Mouse (Mus musculus) liver, embryonic 14.5 days (tissue): ENCODE data around the gene Serpina10. TPM values are rescaled to one million over a fixed set of nuclear protein-coding genes. Genes with fewer than 3 reads are reported as not detected.
"Not testable (repeated sequence)": the region's sequence is repeated elsewhere in the genome, so short reads cannot be mapped to it uniquely, and the experiment has no call there.

Experiments used
- ATAC-seq: fragments of 200-750 bp; cut with Nextera tagmentation; 2 replicates; pipeline ENCODE4 v1.8.0; 2017; ENCODE audit warnings: moderate number of reproducible peaks, mild to moderate bottlenecking, moderate library complexity; ENCODE audit not compliant: insufficient read depth
- DNase-seq, 3 experiments: peaks; one replicate each; pipeline ENCODE4 v3.0.0-alpha.2; 2012 to 2013; ENCODE audit warnings: low read depth in 3 of 3, low spot score in 3 of 3
- H3K27ac ChIP-seq: fragments of 300-500 bp; sonication (generic); 2 replicates; pipeline ENCODE4 v1.5.1; 2014; ENCODE audit warnings: moderate library complexity, mild to moderate bottlenecking, control low read depth, inconsistent platforms
- H3K27me3 ChIP-seq: fragments of 300-500 bp; sonication (generic); 2 replicates; pipeline ENCODE4 v1.6.1; 2014; ENCODE audit warnings: mild to moderate bottlenecking, low read length, moderate library complexity; ENCODE audit not compliant: control insufficient read depth, insufficient read depth
- H3K36me3 ChIP-seq: fragments of 300-500 bp; sonication (generic); replicated peaks from 2 replicates; pipeline ENCODE4 v1.6.1; 2014; ENCODE audit warnings: low read depth; ENCODE audit not compliant: control insufficient read depth, insufficient read depth
- H3K4me1 ChIP-seq, 2 experiments: fragments of 200-500 bp in 1 of 2; fragments of 300-500 bp in 1 of 2; sonication (generic) in 1 of 2; replicated peaks; 2 replicates each; pipeline ENCODE4 v1.6.1; 2012 to 2014; ENCODE audit warnings: antibody characterized with exemption in 1 of 2, inconsistent platforms in 1 of 2, low read length in 1 of 2; ENCODE audit not compliant: control insufficient read depth in 2 of 2, insufficient read depth in 2 of 2
- H3K4me2 ChIP-seq: fragments of 300-500 bp; sonication (generic); 2 replicates; pipeline ENCODE4 v1.6.1; 2014; ENCODE audit warnings: low read depth, mild to moderate bottlenecking, control low read depth, moderate library complexity
- H3K4me3 ChIP-seq, 2 experiments: fragments of 200-500 bp in 1 of 2; fragments of 300-500 bp in 1 of 2; sonication (generic) in 1 of 2; 2 replicates each; pipeline ENCODE4 v1.5.1; 2012 to 2014; ENCODE audit warnings: low read depth in 2 of 2, low read length in 2 of 2, mild to moderate bottlenecking in 2 of 2, control low read depth in 1 of 2, inconsistent platforms in 1 of 2, moderate library complexity in 1 of 2; ENCODE audit not compliant: insufficient read depth in 1 of 2
- H3K9ac ChIP-seq: fragments of 300-500 bp; sonication (generic); replicated peaks from 2 replicates; pipeline ENCODE4 v1.6.1; 2014; ENCODE audit warnings: mild to moderate bottlenecking, control low read depth, moderate library complexity
- H3K9me3 ChIP-seq: fragments of 300-500 bp; sonication (generic); 2 replicates; pipeline ENCODE4 v1.6.1; 2016; ENCODE audit warnings: low read length, mixed read lengths; ENCODE audit not compliant: control insufficient read depth
- CTCF ChIP-seq: IDR thresholded peaks from 2 replicates; pipeline ENCODE4 v1.5.1; 2016; ENCODE audit warnings: antibody characterized with exemption, low read depth, control low read depth
- EP300 ChIP-seq: IDR thresholded peaks from 2 replicates; pipeline ENCODE4 v1.6.1; 2016; ENCODE audit warnings: antibody characterized with exemption, low read depth
- WGBS: fragments of 180-500 bp; shearing (Covaris S2); extraction: QIAGEN DNeasy Blood & Tissue Kit; methylation state at CpG from one replicate; pipeline ENCODE4 v1.1.7; 2014; ENCODE audit not compliant: insufficient replicate concordance; 5-methylcytosine and 5-hydroxymethylcytosine counted together
- polyA plus RNA-seq, 2 experiments: library from polyadenylated mRNA; depleted of rRNA in 1 of 2; stranded (reverse) in 1 of 2; unstranded in 1 of 2; fragments of >200 nt; fragmentation: Nextera tagmentation in 1 of 2; extraction: Ambion mirVana in 1 of 2; gene quantifications; 2 replicates each; pipeline versions ENCODE4 v1.2.1 to v1.2.3; 2012 to 2014

Serpina10 gene
- polyA plus RNA-seq, 2 experiments = 23.7 to 30.0 TPM

GRCm38 (mm10) chr12:103670964-103671363, 39.7 kb upstream of the Serpina10 start:
- H3K9me3 ChIP-seq = no peaks in the 10 kb centered on the region
- TF ChIP-seq CTCF (no peak), EP300 (no peak)
- no peak overlapping the region for H3K27ac ChIP-seq
- WGBS = 29% methylated on average over 2 of the region's 2 CpGs
- peaks cover 0 to 6% of the 10 kb centered on the region in 2 experiments; a peak in 1 of 4 replicates for H3K4me1 ChIP-seq
- DNase-seq = no peak
- H3K27me3 ChIP-seq = no peaks in the 10 kb centered on the region
- no peak overlapping the region for H3K4me2 ChIP-seq
- H3K9ac ChIP-seq = no peak overlapping the region
- H3K36me3 ChIP-seq = no peaks in the 10 kb centered on the region
- no peak overlapping the region for H3K4me3 ChIP-seq
- no peak for ATAC-seq

GRCm38 (mm10) chr12:103670344-103670743, 39.1 kb upstream of the Serpina10 start:
- H3K9me3 ChIP-seq = no peaks in the 10 kb centered on the region
- no peaks in the 10 kb centered on the region for H3K36me3 ChIP-seq
- WGBS = 65% methylated on average over 5 of the region's 5 CpGs
- no peak overlapping the region for H3K9ac ChIP-seq
- TF ChIP-seq EP300 (no peak), CTCF (no peak)
- H3K4me3 ChIP-seq = no peak overlapping the region
- H3K27me3 ChIP-seq = no peaks in the 10 kb centered on the region
- no peak for ATAC-seq
- H3K4me2 ChIP-seq = no peak overlapping the region
- peaks cover 0 to 6% of the 10 kb centered on the region in 2 experiments; a peak in 1 of 4 replicates for H3K4me1 ChIP-seq
- H3K27ac ChIP-seq = no peak overlapping the region
- no peak for DNase-seq

GRCm38 (mm10) chr12:103665286-103665685, 34.0 kb upstream of the Serpina10 start:
- Histone ChIP-seq H3K27ac (no peak overlapping the region), H3K9me3 (no peaks in the 10 kb centered on the region), H3K4me3 (no peak overlapping the region), H3K4me1 (peaks cover 0 to 1% of the 10 kb centered on the region in 2 experiments; a peak in 1 of 4 replicates), H3K27me3 (no peaks in the 10 kb centered on the region), H3K9ac (no peak overlapping the region), H3K4me2 (no peak overlapping the region), H3K36me3 (no peaks in the 10 kb centered on the region)
- DNase-seq (no peak), ATAC-seq (no peak)
- TF ChIP-seq EP300 (no peak), CTCF (no peak)
- WGBS = 64% methylated on average over 3 of the region's 3 CpGs

GRCm38 (mm10) chr12:103662053-103662452, 30.8 kb upstream of the Serpina10 start:
- H3K9me3 ChIP-seq, H3K36me3 ChIP-seq, H3K27ac ChIP-seq, H3K9ac ChIP-seq, H3K27me3 ChIP-seq, DNase-seq, H3K4me1 ChIP-seq, H3K4me2 ChIP-seq, ATAC-seq, H3K4me3 ChIP-seq: not testable (repeated sequence)

GRCm38 (mm10) chr12:103660076-103660475, 28.8 kb upstream of the Serpina10 start:
- 64% methylated on average over 5 of the region's 5 CpGs for WGBS
- Histone ChIP-seq H3K9ac (no peak overlapping the region), H3K36me3 (no peaks in the 10 kb centered on the region), H3K4me1 (peaks cover 0 to 6% of the 10 kb centered on the region in 2 experiments; a peak in 2 of 4 replicates), H3K4me2 (no peak overlapping the region), H3K27ac (no peak overlapping the region), H3K9me3 (no peaks in the 10 kb centered on the region), H3K4me3 (no peak overlapping the region), H3K27me3 (no peaks in the 10 kb centered on the region)
- DNase-seq (no peak), ATAC-seq (no peak)
- no peak for TF ChIP-seq EP300
- no peak for TF ChIP-seq CTCF

- DNase-seq = no peak
- H3K36me3 ChIP-seq = no peaks in the 10 kb centered on the region
- 63% methylated on average over 2 of the region's 2 CpGs for WGBS
These were observed 27.9 kb upstream of the Serpina10 start for GRCm38 (mm10) chr12:103659171-103659570.

More at GRCm38 (mm10) chr12:103659171-103659570, 27.9 kb upstream of the Serpina10 start:
- peaks cover 0 to 6% of the 10 kb centered on the region in 2 experiments; a peak in 2 of 4 replicates for H3K4me1 ChIP-seq
- TF ChIP-seq EP300 (no peak), CTCF (no peak)
- H3K4me3 ChIP-seq = no peak overlapping the region
- no peak overlapping the region for H3K9ac ChIP-seq
- no peaks in the 10 kb centered on the region for H3K9me3 ChIP-seq
- H3K27ac ChIP-seq = no peak overlapping the region
- no peak overlapping the region for H3K4me2 ChIP-seq
- ATAC-seq = no peak
- H3K27me3 ChIP-seq = no peaks in the 10 kb centered on the region
